Mouse (Mus musculus) cortical plate, adult 2 months (tissue): ENCODE data around the gene Csrnp3. TPM values are rescaled to one million over a fixed set of nuclear protein-coding genes. Genes with fewer than 3 reads are reported as not detected.

Experiments used
- H3K27ac ChIP-seq: fragments of 200-500 bp; 2 replicates; pipeline ENCODE4 v1.5.1; 2012; ENCODE audit warnings: low read length, control low read depth, inconsistent platforms; ENCODE audit not compliant: insufficient read depth
- H3K4me1 ChIP-seq: fragments of 200-500 bp; 2 replicates; pipeline ENCODE4 v1.6.1; 2011; ENCODE audit warnings: low read length; ENCODE audit not compliant: control insufficient read depth, insufficient read depth
- H3K4me3 ChIP-seq: fragments of 200-500 bp; 2 replicates; pipeline ENCODE4 v1.5.1; 2011; ENCODE audit warnings: mild to moderate bottlenecking, low read length, control low read depth; ENCODE audit not compliant: insufficient read depth
- CTCF ChIP-seq: fragments of 200-500 bp; IDR thresholded peaks from 2 replicates; pipeline ENCODE4 v1.5.1; 2011; ENCODE audit warnings: mild to moderate bottlenecking, control low read depth, low read length; ENCODE audit not compliant: insufficient read depth; ENCODE audit errors: extremely low read depth
- POLR2A ChIP-seq: fragments of 200-500 bp; IDR thresholded peaks from 2 replicates; pipeline ENCODE4 v1.6.1; 2011; ENCODE audit warnings: mild to moderate bottlenecking, low read length, control low read depth; ENCODE audit not compliant: insufficient read depth; ENCODE audit errors: extremely low read depth
- polyA plus RNA-seq: library from polyadenylated mRNA; depleted of rRNA; stranded (reverse); fragments of >200 nt; gene quantifications from 2 replicates; pipeline ENCODE4 v1.2.3, GENCODE M21; 2012

Csrnp3 gene
- polyA plus RNA-seq, 1 experiment: 36.0 TPM

GRCm38 (mm10) chr2:65968810-65969209 lies 123.2 kb downstream of the Csrnp3 start:
- Histone ChIP-seq H3K4me1 (peaks cover 7% of the 10 kb centered on the region), H3K27ac (no peak overlapping the region), H3K4me3 (no peak overlapping the region)
- no peak for TF ChIP-seq CTCF
- peak; percentile 48; the same call in 1 of the 2 replicates for TF ChIP-seq POLR2A

DNA sequence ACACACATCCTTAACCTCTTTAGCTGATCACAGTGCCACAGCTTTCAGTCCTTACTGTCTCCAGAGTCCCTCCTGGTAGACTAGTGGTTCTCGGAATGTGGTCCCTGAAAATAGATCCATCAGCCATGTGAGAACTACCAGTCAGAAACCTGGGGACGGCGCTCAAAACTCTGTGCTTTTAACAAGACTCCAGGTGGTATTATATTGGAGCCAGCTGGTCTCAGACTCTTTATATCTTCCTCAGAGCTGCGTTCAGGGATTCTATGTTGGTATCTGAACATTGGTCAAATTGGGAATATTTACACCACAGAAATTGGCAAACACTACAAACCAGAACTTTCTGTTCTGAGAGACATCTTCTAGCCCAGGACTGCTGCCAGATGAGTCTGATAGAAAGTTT lies 128.3 kb downstream of the Csrnp3 start:
- Histone ChIP-seq H3K4me1 (peaks cover 5% of the 10 kb centered on the region), H3K4me3 (no peak overlapping the region), H3K27ac (no peak overlapping the region)
- TF ChIP-seq POLR2A (no peak), CTCF (no peak)

- H3K27ac ChIP-seq: no peak overlapping the region
- TF ChIP-seq POLR2A: no peak
- H3K4me3 ChIP-seq: no peak overlapping the region
- peaks cover 5% of the 10 kb centered on the region for H3K4me1 ChIP-seq
Measured at GRCm38 (mm10) chr2:65975383-65975782, 129.8 kb downstream of the Csrnp3 start.

GRCm38 (mm10) chr2:65979338-65980053 lies 133.9 kb downstream of the Csrnp3 start:
- Histone ChIP-seq H3K4me1 (peaks cover 7% of the 10 kb centered on the region), H3K27ac (no peak overlapping the region), H3K4me3 (no peak overlapping the region)
- no peak for TF ChIP-seq CTCF
- TF ChIP-seq POLR2A: no peak

DNA sequence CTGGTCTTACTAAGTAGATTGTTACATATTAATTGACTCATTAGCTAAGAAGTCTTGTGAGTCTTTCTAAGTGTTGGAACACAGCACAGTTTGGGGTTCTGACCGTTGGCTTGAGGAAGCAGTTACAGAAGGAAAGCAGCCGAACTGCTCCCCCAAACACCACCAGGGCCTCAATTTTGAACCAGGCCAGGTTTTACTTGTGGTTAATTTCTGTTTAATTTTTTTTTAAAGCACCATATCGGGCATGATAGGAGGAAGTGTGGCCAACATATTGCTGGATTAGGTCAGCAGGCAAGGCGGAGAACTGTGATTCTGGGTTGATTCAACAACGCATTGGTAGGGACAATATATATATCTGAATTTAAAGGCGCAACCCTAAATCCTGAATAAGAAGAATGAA lies 135.9 kb downstream of the Csrnp3 start:
- Histone ChIP-seq H3K4me1 (peaks cover 7% of the 10 kb centered on the region), H3K27ac (no peak overlapping the region), H3K4me3 (no peak overlapping the region)
- TF ChIP-seq CTCF (no peak), POLR2A (no peak)

DNA sequence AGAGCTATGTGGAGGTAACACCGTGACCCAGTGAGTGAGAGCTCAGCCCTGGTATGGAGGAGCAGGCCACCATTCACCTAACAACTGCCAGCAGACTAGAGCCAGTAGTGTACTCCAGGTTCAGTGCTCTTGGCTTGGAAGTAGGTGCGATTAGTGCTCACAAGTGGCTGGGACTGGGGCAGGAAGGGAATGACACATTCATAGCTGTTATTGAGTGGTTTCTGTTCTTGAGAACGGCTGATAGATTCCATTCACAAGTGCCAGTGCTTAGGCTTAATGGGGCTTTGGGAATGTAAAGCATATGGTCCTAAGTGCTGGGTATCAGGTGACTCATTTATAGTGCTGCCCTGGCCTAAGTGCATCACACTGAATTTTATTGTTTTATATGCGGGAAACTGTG lies 136.4 kb downstream of the Csrnp3 start:
- TF ChIP-seq CTCF: no peak
- no peak for TF ChIP-seq POLR2A
- H3K27ac ChIP-seq: no peak overlapping the region
- peaks cover 7% of the 10 kb centered on the region for H3K4me1 ChIP-seq
- no peak overlapping the region for H3K4me3 ChIP-seq

- Histone ChIP-seq H3K4me3 (no peak overlapping the region), H3K27ac (no peak overlapping the region), H3K4me1 (peaks cover 5% of the 10 kb centered on the region; the same call in 1 of the 2 replicates)
- TF ChIP-seq POLR2A (no peak), CTCF (no peak)
Measured at GRCm38 (mm10) chr2:65985706-65986105, 140.1 kb downstream of the Csrnp3 start.

DNA sequence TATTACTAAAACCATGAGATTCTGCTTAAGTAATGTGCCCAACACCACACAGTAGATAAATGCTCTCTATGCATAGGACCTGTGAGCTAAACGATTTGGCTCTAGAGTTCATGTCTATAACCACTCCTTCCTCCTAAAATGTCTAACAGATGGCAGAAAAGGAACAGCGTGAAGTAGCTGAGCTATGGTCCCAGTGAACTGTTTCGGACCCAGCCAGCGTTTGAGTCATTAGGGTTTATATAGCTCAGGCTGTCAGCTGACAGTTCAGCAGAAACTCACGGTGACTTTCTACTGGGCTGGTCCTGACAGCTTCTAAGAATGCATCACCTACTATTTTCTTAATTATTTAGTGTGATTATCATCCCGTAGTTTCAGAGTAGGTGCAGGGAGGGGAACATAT lies 141.5 kb downstream of the Csrnp3 start:
- TF ChIP-seq CTCF (no peak), POLR2A (no peak)
- peaks cover 4% of the 10 kb centered on the region; the same call in 1 of the 2 replicates for H3K4me1 ChIP-seq
- no peak overlapping the region for H3K4me3 ChIP-seq
- no peak overlapping the region for H3K27ac ChIP-seq

DNA sequence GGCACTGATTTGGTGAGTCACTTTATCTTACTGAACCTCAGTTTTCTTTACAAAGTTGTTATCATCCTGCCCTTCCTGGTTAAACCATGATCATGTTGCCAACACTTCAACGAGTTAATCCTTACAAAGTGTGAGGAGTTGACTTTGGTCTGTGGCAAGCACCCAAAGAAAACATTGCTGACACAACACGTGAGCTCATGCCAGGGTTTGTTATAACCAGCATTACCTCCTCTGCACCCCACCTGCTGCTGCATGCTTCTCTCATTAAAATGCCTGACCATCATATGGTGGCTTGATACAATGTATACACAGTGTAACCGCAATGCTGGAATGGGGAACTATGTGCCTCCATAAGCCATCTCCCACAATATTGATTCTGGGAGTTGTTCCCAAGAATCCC lies 142.0 kb downstream of the Csrnp3 start:
- Histone ChIP-seq H3K4me1 (0 out of 2 replicates have a peak, but pooled peaks cover 2% of the 10 kb centered on the region), H3K4me3 (no peak overlapping the region), H3K27ac (no peak overlapping the region)
- TF ChIP-seq POLR2A: no peak
- TF ChIP-seq CTCF: no peak

DNA sequence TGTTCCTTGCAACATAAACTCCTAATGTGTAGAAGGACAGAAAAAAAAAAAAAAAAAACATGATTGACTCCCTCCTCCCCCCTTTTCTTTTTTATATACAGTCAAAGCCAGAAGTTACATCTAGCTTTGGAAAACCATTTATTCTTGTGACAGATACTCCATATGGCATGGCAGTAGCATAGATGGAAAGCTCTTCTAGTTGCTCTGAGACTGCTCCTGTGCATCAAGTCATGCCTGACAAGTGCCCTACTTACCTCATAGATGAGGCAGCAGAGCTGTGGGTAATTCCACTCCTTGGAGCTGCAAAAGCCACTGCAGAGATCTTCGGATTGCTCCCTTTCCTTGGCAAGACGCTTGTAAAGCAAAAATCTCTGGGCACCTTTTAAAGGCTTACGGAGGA lies 143.2 kb downstream of the Csrnp3 start:
- TF ChIP-seq POLR2A (no peak), CTCF (no peak)
- Histone ChIP-seq H3K27ac (no peak overlapping the region), H3K4me3 (no peak overlapping the region), H3K4me1 (peaks cover 5% of the 10 kb centered on the region; the same call in 1 of the 2 replicates)
